Mouse (Mus musculus): ENCODE data around the gene Hhat.

Gene Hhat

DNA sequence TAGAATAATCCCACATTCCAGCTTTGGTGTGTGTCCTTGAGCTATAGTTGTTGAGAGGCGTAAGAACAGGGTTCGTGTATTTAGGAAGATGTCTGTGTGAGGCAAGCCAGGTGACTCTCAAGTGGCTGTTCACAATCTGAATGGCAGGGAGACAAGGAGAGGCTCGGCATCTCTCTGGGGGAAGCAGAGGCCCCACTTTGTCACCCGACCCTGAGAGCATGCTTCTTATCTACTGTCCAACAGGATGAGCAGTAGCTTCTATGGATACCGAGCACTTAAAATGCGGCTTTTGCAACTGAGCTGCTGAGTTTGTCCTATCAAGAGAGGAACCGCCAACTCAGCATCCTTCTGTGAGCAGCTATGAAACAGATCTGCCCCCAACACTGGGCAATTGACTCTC is 120.4 kb downstream of the Hhat start:
- DNase-seq (ENCODE audit: low read depth): no peak

DNA sequence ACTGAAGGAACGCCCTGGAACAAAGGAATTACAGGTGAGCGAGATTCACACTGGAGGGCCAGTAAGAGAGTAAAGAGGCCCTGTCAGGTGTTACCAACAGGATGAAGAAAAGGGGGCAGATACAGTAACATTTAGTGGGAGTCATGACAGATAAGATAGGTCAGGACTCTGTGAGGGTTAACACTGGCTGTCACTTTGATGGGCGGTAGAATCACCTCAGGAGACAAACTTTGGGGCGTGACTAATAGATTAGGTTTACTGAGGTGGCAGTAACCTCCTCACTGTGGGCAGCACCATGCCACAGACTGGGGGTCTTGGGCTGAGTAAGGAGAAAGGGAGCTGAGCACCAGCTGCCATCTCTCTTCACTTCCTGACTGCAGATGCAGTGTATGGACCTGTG is 121.0 kb downstream of the Hhat start:
- no peak for DNase-seq (ENCODE audit: low read depth)

DNA sequence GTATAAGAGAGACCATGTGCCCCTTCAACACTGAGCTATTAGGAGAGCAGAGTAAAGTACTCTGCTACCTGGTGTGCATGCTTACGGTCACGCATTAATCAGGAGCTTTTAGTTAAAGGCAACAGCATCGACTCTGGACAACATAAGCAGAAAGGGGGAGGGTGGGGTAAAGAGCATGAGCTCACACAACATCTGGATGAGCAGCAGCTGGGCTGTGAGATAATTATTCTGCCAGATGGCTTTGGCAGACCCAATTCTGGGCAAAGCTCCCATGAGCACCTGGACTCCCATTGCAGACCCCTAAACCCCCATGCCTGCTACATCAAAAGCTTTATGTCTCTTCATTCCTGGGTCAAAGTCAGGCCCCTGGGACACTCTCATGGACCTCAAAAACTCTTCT is 121.8 kb downstream of the Hhat start:
- no peak for DNase-seq (ENCODE audit: low read depth)

DNA sequence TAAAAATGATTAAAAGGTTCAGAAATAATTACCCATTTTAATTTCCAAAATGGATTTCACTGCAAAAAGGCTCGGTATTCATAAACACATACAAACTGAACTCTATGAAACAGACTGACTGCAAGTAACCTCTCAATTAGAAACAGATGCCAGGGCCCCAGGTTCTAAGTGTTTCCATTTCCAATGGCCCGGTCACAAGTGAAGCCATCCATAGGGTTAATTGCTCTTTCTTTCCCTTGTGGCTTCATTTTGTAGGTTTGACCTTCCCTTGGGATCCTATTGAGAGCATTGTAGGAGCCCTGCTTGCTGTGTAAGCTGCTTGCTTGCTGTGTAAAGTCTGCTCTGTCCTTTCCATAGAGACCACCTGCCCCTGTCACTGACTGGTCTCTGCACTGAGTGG is 123.7 kb downstream of the Hhat start:
- no peak for DNase-seq (ENCODE audit: low read depth)

DNA sequence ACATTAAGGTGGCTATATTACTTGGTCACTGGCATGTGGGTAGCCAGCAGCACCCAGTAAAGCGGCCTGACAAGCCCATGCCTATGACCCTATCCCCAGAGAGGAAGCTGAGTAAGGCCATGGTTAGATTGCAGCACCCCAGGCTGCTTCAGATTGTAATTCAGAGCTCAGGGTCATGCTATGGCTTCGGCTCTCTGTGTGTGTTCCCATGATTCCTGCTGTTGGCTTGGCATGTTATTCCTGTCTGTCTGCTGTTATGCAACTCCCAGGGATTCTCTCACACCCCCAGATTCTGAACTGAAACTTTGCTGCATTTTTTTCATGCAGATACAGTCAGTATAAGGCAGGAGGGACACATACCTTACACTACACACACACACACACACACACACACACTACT is 128.9 kb downstream of the Hhat start:
- no peak for DNase-seq (ENCODE audit: low read depth)

- no peak for DNase-seq (ENCODE audit: low read depth)
These were observed 131.8 kb downstream of the Hhat start for GRCm38 (mm10) chr1:192639175-192639574.

- DNase-seq (ENCODE audit: low read depth): no peak
These were observed 149.2 kb downstream of the Hhat start for GRCm38 (mm10) chr1:192621843-192622242.

DNA sequence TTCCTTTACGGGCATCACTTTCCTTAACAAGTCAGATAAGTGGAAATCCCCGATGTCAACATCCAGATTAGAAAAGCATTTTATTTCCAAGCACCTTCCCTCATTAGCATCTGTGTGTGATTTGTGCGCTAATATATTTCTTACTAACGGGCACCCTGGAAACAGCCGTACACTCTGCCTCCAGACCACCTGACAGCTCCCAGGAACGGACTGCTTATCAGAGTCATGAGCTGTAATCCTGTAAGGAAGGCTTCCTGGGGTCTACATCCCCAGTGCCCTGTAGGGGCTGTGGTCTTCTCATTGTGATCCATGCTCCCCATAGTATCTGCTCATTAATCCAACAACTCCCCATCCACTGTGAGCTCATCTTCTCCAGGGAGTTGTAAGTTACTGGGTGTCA is 157.8 kb downstream of the Hhat start:
- DNase-seq (ENCODE audit: low read depth): no peak

DNA sequence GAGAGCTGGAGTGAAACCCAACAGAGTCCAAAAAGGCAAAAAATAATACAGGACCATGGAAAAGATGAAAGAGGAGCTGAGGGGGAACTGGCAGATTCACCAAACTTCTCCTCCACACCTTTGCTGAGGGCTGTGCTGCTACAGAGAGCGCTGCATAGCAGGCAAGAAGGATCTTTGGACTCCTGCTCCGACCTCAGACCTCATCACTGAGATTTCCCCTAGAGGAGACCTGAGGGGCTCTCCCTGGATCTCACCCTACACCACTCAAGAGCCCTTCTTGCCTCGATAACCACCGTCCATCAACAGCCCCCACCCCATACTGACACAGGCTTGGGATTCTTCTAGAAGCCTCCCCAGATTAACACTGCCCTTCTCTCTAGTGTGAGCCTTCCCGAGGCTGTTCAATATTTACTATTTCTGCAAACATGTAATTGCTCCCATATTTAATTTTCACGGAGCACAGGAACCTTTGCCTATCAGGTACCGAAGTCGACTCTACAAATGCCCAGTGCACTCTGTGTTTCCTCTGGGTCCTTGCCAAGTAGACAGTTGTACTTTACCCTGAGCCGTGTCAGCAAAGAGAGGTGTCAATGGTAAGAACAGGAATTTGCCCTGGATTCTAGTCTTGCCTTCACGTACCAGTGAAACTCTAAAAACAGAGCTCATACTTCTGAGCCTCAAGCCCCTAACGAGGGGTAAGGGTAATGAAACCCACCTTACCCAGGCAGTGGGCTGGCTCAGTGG is 158.9 kb downstream of the Hhat start:
- DNase-seq (ENCODE audit: low read depth): no peak

- DNase-seq (ENCODE audit: low read depth): no peak
These were observed 164.1 kb downstream of the Hhat start for GRCm38 (mm10) chr1:192606876-192607275.

GRCm38 (mm10) chr1:192604413-192604812 is 166.6 kb downstream of the Hhat start:
- no peak for DNase-seq (ENCODE audit: low read depth)

- no peak for DNase-seq (ENCODE audit: low read depth)
These were observed 167.5 kb downstream of the Hhat start for GRCm38 (mm10) chr1:192603556-192603955.

- no peak for DNase-seq (ENCODE audit: low read depth)
These were observed 169.8 kb downstream of the Hhat start for GRCm38 (mm10) chr1:192601206-192601605.

- DNase-seq (ENCODE audit: low read depth): no peak
These were observed 171.3 kb downstream of the Hhat start for GRCm38 (mm10) chr1:192599746-192600145.

DNA sequence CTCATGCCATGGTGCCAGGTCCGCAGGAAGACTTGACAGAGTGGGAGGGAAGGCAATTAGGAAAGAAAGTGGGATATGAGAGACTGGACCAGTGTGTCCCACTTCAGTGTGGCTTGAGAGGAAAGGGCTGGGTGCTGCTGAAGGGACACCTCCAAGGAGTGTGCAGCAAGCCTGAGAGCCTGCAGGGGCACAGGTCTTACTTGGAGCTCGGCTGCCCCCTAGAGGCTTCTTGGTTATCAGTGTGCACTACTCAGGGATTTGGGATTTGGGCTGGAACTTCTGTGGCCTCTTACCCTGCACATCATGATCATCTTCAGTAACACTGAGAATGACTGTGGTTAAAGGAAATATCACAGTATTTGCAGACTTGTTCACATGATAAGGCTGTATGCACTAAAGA is 172.6 kb downstream of the Hhat start:
- peak; percentile 88 for DNase-seq (ENCODE audit: low read depth)

DNA sequence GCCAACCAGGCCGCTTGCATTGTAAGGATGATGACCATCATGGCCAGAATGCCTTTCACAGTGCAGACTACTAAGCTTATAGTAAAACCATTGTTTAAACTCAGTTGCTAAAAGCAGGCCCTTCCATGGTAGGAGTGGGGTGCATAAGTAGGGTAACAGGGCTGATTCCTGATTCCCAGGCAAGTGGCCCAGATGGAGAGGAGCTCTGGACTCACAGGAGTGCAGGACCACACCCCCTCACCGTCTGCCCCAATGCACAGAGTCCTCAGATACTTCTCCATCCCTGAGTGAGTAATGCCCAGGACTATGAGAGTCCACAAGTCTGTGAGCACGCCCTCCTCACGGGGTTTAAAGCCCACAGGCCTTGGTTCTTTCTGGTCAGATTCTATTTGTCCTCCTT is 175.6 kb downstream of the Hhat start:
- no peak for DNase-seq (ENCODE audit: low read depth)

GRCm38 (mm10) chr1:192593492-192593891 is 177.5 kb downstream of the Hhat start:
- no peak for DNase-seq (ENCODE audit: low read depth)

DNA sequence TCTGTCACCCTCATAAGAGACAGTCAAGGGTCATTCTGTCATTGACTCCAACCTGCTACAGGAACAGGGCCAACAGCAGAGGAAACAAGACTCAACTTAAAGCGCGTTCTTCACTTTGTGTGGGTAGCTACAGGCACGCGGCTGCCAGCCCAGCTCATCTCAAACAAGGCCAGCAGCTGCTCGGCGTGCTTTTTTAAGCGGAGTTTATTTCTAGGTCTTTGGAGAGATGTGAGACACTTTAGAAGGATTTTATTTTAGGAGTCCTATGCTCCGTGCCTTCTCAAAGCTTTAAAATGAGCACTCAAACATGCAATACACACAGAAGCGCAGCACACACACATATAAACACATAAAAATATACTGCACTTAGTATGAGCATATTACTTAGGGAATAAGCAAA is 183.6 kb downstream of the Hhat start:
- no peak for DNase-seq (ENCODE audit: low read depth)

DNA sequence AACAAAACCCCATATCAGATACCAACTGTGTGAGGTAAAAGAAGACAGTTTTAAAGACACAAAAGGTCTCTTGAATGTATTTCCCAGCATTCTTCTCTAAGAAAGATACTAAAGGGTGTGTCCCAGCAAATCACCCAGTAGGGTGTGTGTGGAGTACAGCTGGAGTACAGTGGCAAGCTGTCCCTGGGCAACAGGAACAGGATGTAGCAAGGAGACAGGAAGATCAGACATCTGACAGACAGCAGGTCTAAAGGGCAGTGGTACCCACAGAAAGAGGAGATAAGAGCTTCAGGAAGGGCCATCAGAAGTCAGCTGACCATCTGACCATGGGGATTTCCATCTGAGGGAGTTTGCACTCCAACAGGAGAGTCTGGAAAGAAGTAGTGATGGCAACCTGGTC is 185.7 kb downstream of the Hhat start:
- no peak for DNase-seq (ENCODE audit: low read depth)

DNA sequence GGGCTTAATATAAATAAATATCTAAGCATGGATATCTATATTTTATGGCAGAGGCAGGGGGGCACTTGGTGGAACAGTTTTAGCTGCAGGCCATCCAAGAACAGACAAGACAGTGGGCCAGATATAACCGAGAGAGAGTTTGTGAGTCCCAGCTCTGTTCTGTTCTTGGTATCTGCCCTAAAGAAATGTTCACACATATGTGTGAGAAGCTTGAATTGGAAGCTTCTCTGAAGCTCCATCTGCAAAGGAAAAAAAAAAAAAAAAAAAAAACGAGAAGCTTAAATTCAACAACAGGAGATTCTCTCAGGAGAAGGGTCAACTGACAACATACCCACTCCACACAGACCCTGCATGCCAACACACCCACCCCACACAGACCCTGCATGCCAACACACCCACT is 188.1 kb downstream of the Hhat start:
- no peak for DNase-seq (ENCODE audit: low read depth)

GRCm38 (mm10) chr1:192564691-192565090 is 206.3 kb downstream of the Hhat start:
- DNase-seq (ENCODE audit: low read depth): no peak

GRCm38 (mm10) chr1:192559341-192559740 is 211.7 kb downstream of the Hhat start:
- no peak for DNase-seq (ENCODE audit: low read depth)

DNA sequence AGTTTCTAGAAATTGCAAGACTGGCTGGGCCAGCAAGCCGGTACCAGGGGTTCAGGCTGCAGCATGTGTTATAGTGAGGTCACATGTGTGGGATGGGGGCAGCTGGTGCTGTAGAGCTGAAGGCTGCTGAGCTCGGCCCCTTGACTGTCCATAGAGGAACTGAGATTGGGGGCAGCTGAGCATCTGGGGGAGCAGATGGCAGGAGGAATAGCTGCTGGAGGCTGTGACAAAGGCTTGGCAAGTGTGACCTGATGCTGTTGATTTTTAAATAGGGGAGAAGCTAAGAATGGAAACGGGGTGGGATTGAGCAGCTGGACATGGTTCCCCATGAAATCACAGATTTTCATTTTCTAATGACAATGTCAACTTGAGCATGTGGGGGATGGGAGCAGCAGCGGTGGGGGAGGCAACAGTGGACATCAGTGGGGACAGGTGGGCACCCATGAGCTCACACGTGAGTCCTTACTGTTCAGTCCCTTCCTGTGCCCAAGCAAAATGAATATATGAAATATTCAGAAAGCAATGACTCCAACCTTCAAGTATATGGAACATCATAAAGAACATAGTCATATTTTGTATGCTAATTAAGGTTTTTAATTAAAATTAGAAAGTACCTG is 212.9 kb downstream of the Hhat start:
- DNase-seq (ENCODE audit: low read depth): no peak

DNA sequence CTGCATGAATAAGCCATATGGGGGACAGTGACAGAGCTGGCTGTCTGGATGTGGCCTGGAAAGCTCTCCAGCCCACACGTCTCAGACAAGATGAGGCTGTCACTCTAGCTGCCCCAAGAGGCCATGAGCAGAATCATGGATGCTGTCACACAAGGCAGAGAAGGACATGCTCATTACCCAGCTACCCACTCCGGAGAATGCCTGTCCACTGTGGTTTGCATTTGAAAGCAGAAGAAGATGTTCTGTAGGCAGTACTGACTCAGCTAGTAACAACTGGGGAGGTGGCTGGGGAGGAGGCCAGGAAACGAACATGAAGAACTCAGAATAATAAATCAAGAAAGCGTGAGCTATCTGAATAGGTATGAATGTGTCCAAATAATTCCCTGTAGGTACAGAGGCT is 215.5 kb downstream of the Hhat start:
- no peak for DNase-seq (ENCODE audit: low read depth)
